Mouse (Mus musculus) monocyte, adult 59 days (primary cell): Measurements from ENCODE around the gene Parp12. TPM values are rescaled to one million over a fixed set of nuclear protein-coding genes. Genes with fewer than 3 reads are reported as not detected.

Source experiments
- total RNA-seq, 2 experiments: library from RNA; stranded (reverse); gene quantifications; one replicate each; pipeline ENCODE4 v1.2.4; 2023

Gene Parp12
- 10 to 100 TPM; 23.6 to 29.3 TPM for total RNA-seq

DNA sequence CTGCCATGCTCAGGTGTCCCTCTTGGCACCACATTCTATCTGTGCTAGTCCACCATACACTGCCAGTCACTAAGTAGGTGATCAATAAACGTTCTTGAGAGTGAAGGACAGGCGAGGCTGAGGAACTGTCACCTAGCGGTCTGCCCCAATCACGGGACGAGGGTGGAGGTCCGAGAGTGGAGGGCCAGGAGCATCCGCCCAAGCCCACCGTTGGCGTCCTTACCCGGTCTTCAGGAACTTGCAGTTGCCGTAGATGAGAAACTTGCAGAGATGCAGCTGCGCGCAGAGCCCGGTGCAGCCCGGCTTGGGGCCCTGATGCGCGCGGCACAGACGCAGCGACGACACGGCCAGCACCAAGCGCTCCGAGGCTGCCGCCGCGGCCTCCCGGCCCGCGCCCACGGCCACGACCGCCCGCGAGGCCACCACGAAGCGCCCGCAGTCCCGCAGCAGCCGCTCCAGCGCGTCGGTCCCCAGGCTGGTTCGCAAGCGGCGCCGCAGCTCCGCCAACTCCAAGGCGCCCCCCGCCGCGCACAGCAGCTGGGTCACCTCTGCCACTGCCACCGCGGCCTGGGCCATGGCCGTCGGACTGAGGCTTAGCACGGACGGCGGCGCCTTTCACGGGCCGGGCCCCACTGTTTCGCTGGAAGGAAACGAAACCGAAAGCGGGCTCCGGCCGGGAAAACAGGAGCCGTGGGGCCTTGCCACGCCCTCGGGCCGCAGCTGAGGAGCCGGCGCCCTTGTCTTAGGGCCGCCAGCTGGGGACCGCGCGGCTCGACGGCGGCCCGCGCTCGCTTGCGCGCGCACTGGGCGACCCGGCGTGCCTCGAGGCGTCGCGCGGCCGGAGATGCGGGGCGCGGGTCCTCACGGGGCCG lies at the start of gene Parp12:
Gene Parp12 (minus strand): TSS at position 766 of the 872 bp plus-strand sequence.

Other genes starting within 250 kb of the Parp12 start
- gene Tbxas1, start 242.9 kb downstream of the Parp12 start, total RNA-seq: 10 to 100 TPM; 59.9 to 64.0 TPM
- gene Hipk2, start 242.2 kb downstream of the Parp12 start, total RNA-seq: 10 to 100 TPM; 50.6 to 51.7 TPM
- 100 to 1,000 TPM; 123 to 136 TPM for gene Kdm7a, start 88.4 kb upstream of the Parp12 start, total RNA-seq